Mouse (Mus musculus) duodenum, adult 2 months (tissue): ENCODE results near the gene Rpn2. TPM values are rescaled to one million over a fixed set of nuclear protein-coding genes. Genes with fewer than 3 reads are reported as not detected.

Source experiments
- polyA plus RNA-seq: library from polyadenylated mRNA; depleted of rRNA; stranded (reverse); fragments of >200 nt; gene quantifications from 2 replicates; pipeline ENCODE4 v1.2.3, GENCODE M21; 2012; ENCODE audit warnings: low replicate concordance; rRNA removed

Gene Rpn2
- 153 and 162 TPM in 2 replicates for polyA plus RNA-seq

GRCm38 (mm10) chr2:157278717-157279415 is at the start of gene Rpn2:
Rpn2 (plus strand) TSS chr2:157279017.

GRCm38 (mm10) chr2:157279416-157279800 is 591 bp downstream of the Rpn2 start, which contains the start of gene Mroh8:
Mroh8 (minus strand) TSS chr2:157279549.

GRCm38 (mm10) chr2:157347361-157348159 is 68.7 kb downstream of the Rpn2 start, which contains the start of gene Ghrh:
Ghrh (minus strand) TSS chr2:157347506.

GRCm38 (mm10) chr2:157367184-157367893 is 88.5 kb downstream of the Rpn2 start, which contains the start of gene Manbal:
Manbal (plus strand) TSS chr2:157367594.

Other genes with a start within 250 kb of the Rpn2 start
- gene Soga1, start 199.8 kb upstream of the Rpn2 start, polyA plus RNA-seq: 2.6 and 5.2 TPM in 2 replicates
- gene Tldc2, start 192.0 kb upstream of the Rpn2 start, polyA plus RNA-seq: 14.8 and 21.4 TPM in 2 replicates
- 26.4 and 52.8 TPM in 2 replicates for gene Samhd1, start 143.8 kb upstream of the Rpn2 start, polyA plus RNA-seq
- gene Rbl1, start 74.5 kb upstream of the Rpn2 start, polyA plus RNA-seq: 2.5 and 2.8 TPM in 2 replicates
- 0.07 and 0.14 TPM in 2 replicates for gene Mroh8, start 532 bp downstream of the Rpn2 start, polyA plus RNA-seq
- not detected in 2 replicates for gene Ghrh, start 68.5 kb downstream of the Rpn2 start, polyA plus RNA-seq
- gene Manbal, start 88.6 kb downstream of the Rpn2 start, polyA plus RNA-seq: 60.2 and 67.8 TPM in 2 replicates
- 84.5 and 175 TPM in 2 replicates for gene Src, start 139.4 kb downstream of the Rpn2 start, polyA plus RNA-seq